In genomic region chrX:9271947-9272459, GRCm38 (mm10) we compare ENCODE assay signal across 8 mouse cellular contexts. TPM values are rescaled to one million over a fixed set of nuclear protein-coding genes. Genes with fewer than 3 reads are reported as not detected.
A peak's percentile ranks its signal among the peaks of the same experiment; 100 is the strongest.
DNase-seq lines count a peak whose midpoint lies in the region; ATAC-seq and TF ChIP-seq lines count a peak whose summit lies in the region.

No protein-coding gene starts in this region.

- no peak for TF ChIP-seq EP300 in liver, embryonic 14.5 days (IDR thresholded peaks at IDR 0.05; ENCODE audit: low read depth)

- no peaks in the 10 kb centered on the region for H3K4me1 ChIP-seq in heart, embryonic 10.5 days
- no peaks in the 10 kb centered on the region for H3K4me1 ChIP-seq in forebrain, embryonic 12.5 days
- H3K4me1 ChIP-seq in liver, embryonic 14.5 days (replicated peaks; ENCODE audit: control insufficient read depth in 2 of 2, insufficient read depth in 2 of 2, low read length in 1 of 2), result peaks cover 0 to 5% of the 10 kb centered on the region in 2 experiments; a peak in 2 of 4 replicates

- H3K27ac ChIP-seq in heart, embryonic 10.5 days, result peak overlapping the region; percentile 85
- H3K27ac ChIP-seq in forebrain, embryonic 12.5 days, result no peak overlapping the region
- peak overlapping the region; percentile 81 for H3K27ac ChIP-seq in liver, embryonic 14.5 days

- peak overlapping the region; percentile 54 for H3K4me2 ChIP-seq in forebrain, embryonic 12.5 days
- peak overlapping the region; percentile 68 for H3K4me2 ChIP-seq in liver, embryonic 14.5 days (ENCODE audit: low read depth)

- H3K4me3 ChIP-seq in heart, embryonic 10.5 days, result peak overlapping the region; percentile 66
- H3K4me3 ChIP-seq in forebrain, embryonic 12.5 days (replicated peaks), result peak overlapping the region; percentile 57
- H3K4me3 ChIP-seq in liver, embryonic 14.5 days (ENCODE audit: insufficient read depth in 1 of 2, low read depth in 2 of 2, low read length in 2 of 2), result peak overlapping the region; percentile 76 to 90

- peaks cover 11% of the 10 kb centered on the region; the same call in 1 of the 2 replicates for H3K27me3 ChIP-seq in heart, embryonic 10.5 days (ENCODE audit: insufficient read depth, poor library complexity, severe bottlenecking)
- no peaks in the 10 kb centered on the region for H3K27me3 ChIP-seq in forebrain, embryonic 12.5 days
- no peaks in the 10 kb centered on the region for H3K27me3 ChIP-seq in liver, embryonic 14.5 days (ENCODE audit: control insufficient read depth, insufficient read depth, low read length)

- no peak overlapping the region for H3K9ac ChIP-seq in forebrain, embryonic 12.5 days
- H3K9ac ChIP-seq in liver, embryonic 14.5 days (replicated peaks), result peak overlapping the region; percentile 81

- WGBS in heart, embryonic 10.5 days, result 16% methylated on average over 8 of the region's 8 CpGs
- WGBS in forebrain, embryonic 12.5 days, result 19% methylated on average over 8 of the region's 8 CpGs
- 13% methylated on average over 8 of the region's 8 CpGs for WGBS in liver, embryonic 14.5 days (ENCODE audit: insufficient replicate concordance)

- no peak for TF ChIP-seq CTCF in liver, embryonic 14.5 days (IDR thresholded peaks at IDR 0.05; ENCODE audit: low read depth)

- no peaks in the 10 kb centered on the region for H3K9me3 ChIP-seq in heart, embryonic 10.5 days
- H3K9me3 ChIP-seq in forebrain, embryonic 12.5 days, result no peaks in the 10 kb centered on the region
- no peaks in the 10 kb centered on the region for H3K9me3 ChIP-seq in liver, embryonic 14.5 days (ENCODE audit: control insufficient read depth, low read length)

- peak; percentile 8 for ATAC-seq in CD4-positive, CD25-positive, alpha-beta regulatory T cell, adult 4 months
- ATAC-seq in forebrain, embryonic 12.5 days (ENCODE audit: low FRiP score), result peak; percentile 13; the same call in 1 of the 2 replicates
- ATAC-seq in liver, embryonic 14.5 days (ENCODE audit: insufficient read depth), result peak; percentile 1; the same call in 1 of the 2 replicates

- no peaks in the 10 kb centered on the region for H3K36me3 ChIP-seq in heart, embryonic 10.5 days
- no peaks in the 10 kb centered on the region for H3K36me3 ChIP-seq in forebrain, embryonic 12.5 days (replicated peaks)
- H3K36me3 ChIP-seq in liver, embryonic 14.5 days (replicated peaks; ENCODE audit: control insufficient read depth, insufficient read depth, low read depth), result no peaks in the 10 kb centered on the region

- no peak for DNase-seq in heart, embryonic 10.5 days (ENCODE audit: low spot score)
- no peak for DNase-seq in heart, adult 9 months (ENCODE audit: low spot score in 2 of 2)
- DNase-seq in liver, embryonic 14.5 days (ENCODE audit: low read depth in 3 of 3, low spot score in 3 of 3), result no peak
- no peak for DNase-seq in T-cell, adult 2 months (ENCODE audit: low spot score)
- no peak for DNase-seq in c-Kit-positive CD71-positive TER-119-positive erythroid progenitor cells, embryonic 14.5 days (ENCODE audit: low spot score)
- DNase-seq in thymus, postnatal 4 days, result no peak

RNA-seq across cellular contexts. Expression of gene Xk, which starts 0.6 kb away (rescaled TPM):
- 6.2 and 6.5 TPM in 2 replicates for polyA plus RNA-seq in heart, embryonic 10.5 days (2016; fragmentation: Nextera tagmentation; extraction: Ambion mirVana)
- polyA plus RNA-seq in CD4-positive, CD25-positive, alpha-beta regulatory T cell, adult 4 months (2017; shearing (Covaris generic)), result 1 to 10 TPM in 1 of 2 experiments, under 1 TPM in 1; 0.86 to 1.5 TPM
- 3.9 and 4.2 TPM in 2 replicates for polyA plus RNA-seq in forebrain, embryonic 12.5 days (2016; fragmentation: Nextera tagmentation; extraction: Ambion mirVana)
- polyA plus RNA-seq in liver, embryonic 14.5 days (2012; rRNA removed), result 16.9 and 18.2 TPM in 2 replicates
- polyA plus RNA-seq in liver, embryonic 14.5 days (2014; fragmentation: Nextera tagmentation; extraction: Ambion mirVana), result 21.6 and 23.5 TPM in 2 replicates

RNA-seq across cellular contexts. Expression of gene H2al1m, which starts 11.6 kb away (rescaled TPM):
- 0.79 TPM in 1 of 2 replicates, not detected in the other for polyA plus RNA-seq in heart, embryonic 10.5 days (2016; fragmentation: Nextera tagmentation; extraction: Ambion mirVana)
- under 1 TPM in 1 of 2 experiments, not detected in 1; 0.85 TPM for polyA plus RNA-seq in CD4-positive, CD25-positive, alpha-beta regulatory T cell, adult 4 months (2017; shearing (Covaris generic))
- polyA plus RNA-seq in forebrain, embryonic 12.5 days (2016; fragmentation: Nextera tagmentation; extraction: Ambion mirVana), result 0.83 TPM in 1 of 2 replicates, not detected in the other
- polyA plus RNA-seq in liver, embryonic 14.5 days (2012; rRNA removed), result 2.2 and 3.1 TPM in 2 replicates
- polyA plus RNA-seq in liver, embryonic 14.5 days (2014; fragmentation: Nextera tagmentation; extraction: Ambion mirVana), result 1.8 TPM in 2 replicates

RNA-seq across cellular contexts. Expression of gene Gm14862, which starts 15.3 kb away (rescaled TPM):
- polyA plus RNA-seq in heart, embryonic 10.5 days (2016; fragmentation: Nextera tagmentation; extraction: Ambion mirVana), result not detected in 2 replicates
- polyA plus RNA-seq in CD4-positive, CD25-positive, alpha-beta regulatory T cell, adult 4 months (2017; shearing (Covaris generic)), result 1 to 10 TPM in 1 of 2 experiments, under 1 TPM in 1; 0.38 to 1.2 TPM
- polyA plus RNA-seq in forebrain, embryonic 12.5 days (2016; fragmentation: Nextera tagmentation; extraction: Ambion mirVana), result 0.29 and 0.33 TPM in 2 replicates
- 0.41 and 1.5 TPM in 2 replicates for polyA plus RNA-seq in liver, embryonic 14.5 days (2012; rRNA removed)
- polyA plus RNA-seq in liver, embryonic 14.5 days (2014; fragmentation: Nextera tagmentation; extraction: Ambion mirVana), result 4.4 and 5.3 TPM in 2 replicates
